In genomic region chr19:41894959-41895358, GRCm38 (mm10) we compare ENCODE assay signal across 8 mouse cellular contexts. TPM values are rescaled to one million over a fixed set of nuclear protein-coding genes. Genes with fewer than 3 reads are reported as not detected.
A peak's percentile ranks its signal among the peaks of the same experiment; 100 is the strongest.
DNase-seq lines count a peak whose midpoint lies in the region; ATAC-seq lines count a peak whose summit lies in the region.

No protein-coding gene starts in this region.

- peak overlapping the region; percentile 54; the same call in 1 of the 2 replicates for H3K9ac ChIP-seq in kidney, embryonic 14.5 days (ENCODE audit: low read depth, low read length)
- peak overlapping the region; percentile 62 for H3K9ac ChIP-seq in hindbrain, embryonic 14.5 days
- peak overlapping the region; percentile 56 for H3K9ac ChIP-seq in midbrain, embryonic 16.5 days (ENCODE audit: low read depth, low read length)

- H3K27me3 ChIP-seq in kidney, embryonic 14.5 days (ENCODE audit: control insufficient read depth, insufficient read depth, low read length), result no peaks in the 10 kb centered on the region
- H3K27me3 ChIP-seq in hindbrain, embryonic 14.5 days (ENCODE audit: control insufficient read depth, insufficient read depth, low read length), result no peaks in the 10 kb centered on the region
- H3K27me3 ChIP-seq in midbrain, embryonic 16.5 days (ENCODE audit: control insufficient read depth, insufficient read depth, low read depth, low read length), result no peaks in the 10 kb centered on the region

- H3K4me3 ChIP-seq in kidney, embryonic 14.5 days (ENCODE audit: low read length), result peak overlapping the region; percentile 70
- H3K4me3 ChIP-seq in brown adipose tissue, adult 24 weeks (ENCODE audit: insufficient read depth, low read depth, low read length), result peak overlapping the region; percentile 65
- H3K4me3 ChIP-seq in hindbrain, embryonic 14.5 days (replicated peaks; ENCODE audit: low read length), result peak overlapping the region; percentile 76
- peak overlapping the region; percentile 67 for H3K4me3 ChIP-seq in midbrain, embryonic 16.5 days (ENCODE audit: low read depth, low read length)

- peaks cover 7% of the 10 kb centered on the region for H3K36me3 ChIP-seq in kidney, embryonic 14.5 days (ENCODE audit: control insufficient read depth, insufficient read depth, low read length)
- H3K36me3 ChIP-seq in hindbrain, embryonic 14.5 days (replicated peaks; ENCODE audit: control insufficient read depth, insufficient read depth), result peaks cover 21% of the 10 kb centered on the region
- H3K36me3 ChIP-seq in midbrain, embryonic 16.5 days (ENCODE audit: control insufficient read depth, insufficient read depth, low read length), result 0 out of 2 replicates have a peak, but pooled peaks cover 1% of the 10 kb centered on the region

- H3K27ac ChIP-seq in kidney, embryonic 14.5 days (ENCODE audit: low read depth, low read length), result no peak overlapping the region
- no peak overlapping the region for H3K27ac ChIP-seq in brown adipose tissue, adult 24 weeks (replicated peaks; ENCODE audit: low read depth, low read length)
- H3K27ac ChIP-seq in hindbrain, embryonic 14.5 days, result no peak overlapping the region
- no peak overlapping the region for H3K27ac ChIP-seq in midbrain, embryonic 16.5 days (ENCODE audit: low read length)

- 50% methylated on average over 7 of the region's 7 CpGs for WGBS in kidney, embryonic 14.5 days
- WGBS in hindbrain, embryonic 14.5 days, result 51% methylated on average over 7 of the region's 7 CpGs
- 51% methylated on average over 7 of the region's 7 CpGs for WGBS in midbrain, embryonic 16.5 days

- no peaks in the 10 kb centered on the region for H3K9me3 ChIP-seq in kidney, embryonic 14.5 days (ENCODE audit: control insufficient read depth, low read length)
- H3K9me3 ChIP-seq in hindbrain, embryonic 14.5 days (ENCODE audit: control insufficient read depth, low read length), result no peaks in the 10 kb centered on the region
- no peaks in the 10 kb centered on the region for H3K9me3 ChIP-seq in midbrain, embryonic 16.5 days (replicated peaks; ENCODE audit: control insufficient read depth, low read length, poor library complexity, severe bottlenecking)

- peak overlapping the region; percentile 84 for H3K4me2 ChIP-seq in kidney, embryonic 14.5 days (replicated peaks; ENCODE audit: low read depth, low read length)
- H3K4me2 ChIP-seq in hindbrain, embryonic 14.5 days (replicated peaks), result peak overlapping the region; percentile 90
- H3K4me2 ChIP-seq in midbrain, embryonic 16.5 days (ENCODE audit: low read length), result peak overlapping the region; percentile 86

- no peak for ATAC-seq in kidney, embryonic 14.5 days (ENCODE audit: low FRiP score, low TSS enrichment)
- ATAC-seq in hindbrain, embryonic 14.5 days (ENCODE audit: low FRiP score), result no peak
- no peak for ATAC-seq in midbrain, embryonic 16.5 days
- ATAC-seq in megakaryocyte-erythroid progenitor cell, adult 5-6 weeks (replicated peaks; ENCODE audit: low FRiP score, low TSS enrichment, poor library complexity, severe bottlenecking), result no peak

- DNase-seq in kidney, adult 18-20 months, result no peak
- DNase-seq in hindbrain, embryonic 14.5 days (ENCODE audit: low spot score), result no peak
- no peak for DNase-seq in spleen, postnatal 36 days (ENCODE audit: low spot score in 2 of 2)
- no peak for DNase-seq in thymus, postnatal 4 days

- peaks cover 15% of the 10 kb centered on the region; the same call in 1 of the 2 replicates for H3K4me1 ChIP-seq in kidney, embryonic 14.5 days (ENCODE audit: control insufficient read depth, insufficient read depth, low read length)
- no peaks in the 10 kb centered on the region for H3K4me1 ChIP-seq in brown adipose tissue, adult 24 weeks (ENCODE audit: control insufficient read depth, insufficient read depth, insufficient read length, low read length)
- peaks cover 17% of the 10 kb centered on the region for H3K4me1 ChIP-seq in hindbrain, embryonic 14.5 days (replicated peaks; ENCODE audit: control insufficient read depth, insufficient read depth, low read length)
- H3K4me1 ChIP-seq in midbrain, embryonic 16.5 days (ENCODE audit: control insufficient read depth, insufficient read depth, low read length), result peaks cover 15% of the 10 kb centered on the region

RNA-seq across cellular contexts. Expression of gene Rrp12, which starts 1.0 kb away (rescaled TPM):
- polyA plus RNA-seq in kidney, embryonic 14.5 days (2014; fragmentation: Nextera tagmentation; extraction: Ambion mirVana), result 7.8 and 15.8 TPM in 2 replicates
- 3.3 and 3.6 TPM in 2 replicates for polyA plus RNA-seq in brown adipose tissue, adult 24 weeks (2012; ENCODE audit: insufficient read depth, insufficient read length, missing spikeins)
- 13.2 and 16.2 TPM in 2 replicates for polyA plus RNA-seq in hindbrain, embryonic 14.5 days (2014; fragmentation: Nextera tagmentation; extraction: Ambion mirVana)
- polyA plus RNA-seq in midbrain, embryonic 16.5 days (2015; fragmentation: Nextera tagmentation; extraction: Ambion mirVana), result 19.2 TPM in 2 replicates
- 21.0 and 31.4 TPM in 2 replicates for total RNA-seq in megakaryocyte-erythroid progenitor cell, adult 5-6 weeks (2014; fragmentation: Nextera tagmentation)
- 26.5 and 36.0 TPM in 2 replicates for total RNA-seq in megakaryocyte-erythroid progenitor cell, adult 5-6 weeks (2017)

RNA-seq across cellular contexts. Expression of gene Pgam1, which starts 16.8 kb away (rescaled TPM):
- polyA plus RNA-seq in kidney, embryonic 14.5 days (2014; fragmentation: Nextera tagmentation; extraction: Ambion mirVana), result 604 and 682 TPM in 2 replicates
- 903 and 992 TPM in 2 replicates for polyA plus RNA-seq in brown adipose tissue, adult 24 weeks (2012; ENCODE audit: insufficient read depth, insufficient read length, missing spikeins)
- 498 and 547 TPM in 2 replicates for polyA plus RNA-seq in hindbrain, embryonic 14.5 days (2014; fragmentation: Nextera tagmentation; extraction: Ambion mirVana)
- 509 and 565 TPM in 2 replicates for polyA plus RNA-seq in midbrain, embryonic 16.5 days (2015; fragmentation: Nextera tagmentation; extraction: Ambion mirVana)
- 27.0 and 67.3 TPM in 2 replicates for total RNA-seq in megakaryocyte-erythroid progenitor cell, adult 5-6 weeks (2014; fragmentation: Nextera tagmentation)
- total RNA-seq in megakaryocyte-erythroid progenitor cell, adult 5-6 weeks (2017), result 30.1 and 34.7 TPM in 2 replicates

RNA-seq across cellular contexts. Expression of gene Exosc1, which starts 38.3 kb away (rescaled TPM):
- polyA plus RNA-seq in kidney, embryonic 14.5 days (2014; fragmentation: Nextera tagmentation; extraction: Ambion mirVana), result 90.8 and 99.0 TPM in 2 replicates
- polyA plus RNA-seq in brown adipose tissue, adult 24 weeks (2012; ENCODE audit: insufficient read depth, insufficient read length, missing spikeins), result 21.6 and 24.3 TPM in 2 replicates
- polyA plus RNA-seq in hindbrain, embryonic 14.5 days (2014; fragmentation: Nextera tagmentation; extraction: Ambion mirVana), result 51.9 and 64.0 TPM in 2 replicates
- polyA plus RNA-seq in midbrain, embryonic 16.5 days (2015; fragmentation: Nextera tagmentation; extraction: Ambion mirVana), result 59.1 and 61.3 TPM in 2 replicates
- total RNA-seq in megakaryocyte-erythroid progenitor cell, adult 5-6 weeks (2014; fragmentation: Nextera tagmentation), result 66.2 and 86.7 TPM in 2 replicates
- 72.9 and 81.2 TPM in 2 replicates for total RNA-seq in megakaryocyte-erythroid progenitor cell, adult 5-6 weeks (2017)

RNA-seq across cellular contexts. Expression of gene Zdhhc16, which starts 38.3 kb away (rescaled TPM):
- polyA plus RNA-seq in kidney, embryonic 14.5 days (2014; fragmentation: Nextera tagmentation; extraction: Ambion mirVana), result 60.9 and 68.9 TPM in 2 replicates
- polyA plus RNA-seq in brown adipose tissue, adult 24 weeks (2012; ENCODE audit: insufficient read depth, insufficient read length, missing spikeins), result 6.6 and 10.9 TPM in 2 replicates
- 70.6 and 70.8 TPM in 2 replicates for polyA plus RNA-seq in hindbrain, embryonic 14.5 days (2014; fragmentation: Nextera tagmentation; extraction: Ambion mirVana)
- polyA plus RNA-seq in midbrain, embryonic 16.5 days (2015; fragmentation: Nextera tagmentation; extraction: Ambion mirVana), result 84.2 and 90.2 TPM in 2 replicates
- 36.8 and 46.8 TPM in 2 replicates for total RNA-seq in megakaryocyte-erythroid progenitor cell, adult 5-6 weeks (2014; fragmentation: Nextera tagmentation)
- total RNA-seq in megakaryocyte-erythroid progenitor cell, adult 5-6 weeks (2017), result 22.1 and 26.2 TPM in 2 replicates

RNA-seq across cellular contexts. Expression of gene Frat2, which starts 47.0 kb away (rescaled TPM):
- 5.4 and 7.5 TPM in 2 replicates for polyA plus RNA-seq in kidney, embryonic 14.5 days (2014; fragmentation: Nextera tagmentation; extraction: Ambion mirVana)
- polyA plus RNA-seq in brown adipose tissue, adult 24 weeks (2012; ENCODE audit: insufficient read depth, insufficient read length, missing spikeins), result 1.3 and 2.1 TPM in 2 replicates
- polyA plus RNA-seq in hindbrain, embryonic 14.5 days (2014; fragmentation: Nextera tagmentation; extraction: Ambion mirVana), result 5.4 and 5.5 TPM in 2 replicates
- polyA plus RNA-seq in midbrain, embryonic 16.5 days (2015; fragmentation: Nextera tagmentation; extraction: Ambion mirVana), result 5.0 and 5.6 TPM in 2 replicates
- total RNA-seq in megakaryocyte-erythroid progenitor cell, adult 5-6 weeks (2014; fragmentation: Nextera tagmentation), result 30.5 and 32.9 TPM in 2 replicates
- total RNA-seq in megakaryocyte-erythroid progenitor cell, adult 5-6 weeks (2017), result 55.8 and 63.7 TPM in 2 replicates
